Comparison of ENCODE assay signal across 8 mouse cellular contexts in the genomic region with DNA sequence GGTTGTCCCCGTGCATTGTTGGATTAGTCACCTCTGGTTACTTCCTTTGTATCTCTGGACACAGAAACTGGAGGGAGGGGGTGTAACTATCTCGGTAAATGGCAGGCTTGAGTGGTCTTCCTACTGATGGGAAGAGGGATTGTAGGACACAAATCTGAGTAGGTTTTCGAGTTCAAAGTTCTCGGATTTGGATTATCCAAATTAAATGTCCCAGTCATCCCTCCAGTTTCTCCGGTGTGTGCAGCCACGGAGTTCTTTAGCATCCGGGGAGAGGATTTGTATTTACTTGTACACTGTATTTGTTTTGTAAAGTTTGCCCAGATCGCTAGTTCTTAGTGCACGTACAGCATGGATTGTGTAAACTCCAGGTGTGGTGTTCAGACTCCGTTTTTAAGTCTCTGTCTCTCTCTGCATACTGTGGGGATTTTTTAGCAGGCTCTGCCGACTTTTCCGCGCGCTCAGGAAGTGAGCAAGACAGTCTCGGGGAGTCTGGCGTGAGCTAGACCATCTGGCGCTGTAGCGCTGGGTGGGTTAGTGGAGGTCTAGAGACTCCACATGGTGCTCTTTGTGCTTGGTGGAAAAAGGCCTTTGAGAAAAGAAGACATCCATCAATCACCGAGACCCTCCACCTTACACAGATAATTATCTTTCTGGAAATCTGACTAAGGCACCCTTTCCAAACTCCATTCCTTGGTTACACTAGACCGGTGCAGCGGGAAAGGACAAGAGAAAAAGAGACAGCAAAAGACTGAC. TPM values are rescaled to one million over a fixed set of nuclear protein-coding genes. Genes with fewer than 3 reads are reported as not detected.
DNase-seq lines count a peak whose midpoint lies in the region; ATAC-seq and TF ChIP-seq lines count a peak whose summit lies in the region.

No protein-coding gene starts in this region.

- H3K27me3 ChIP-seq in embryonic facial prominence, embryonic 13.5 days, result peaks cover 63% of the 10 kb centered on the region
- peaks cover 16% of the 10 kb centered on the region for H3K27me3 ChIP-seq in hindbrain, embryonic 11.5 days (ENCODE audit: control insufficient read depth, insufficient read depth, low read length)
- H3K27me3 ChIP-seq in limb, embryonic 10.5 days (ENCODE audit: low read depth, poor library complexity, severe bottlenecking), result peaks cover 55% of the 10 kb centered on the region
- peaks cover 31% of the 10 kb centered on the region for H3K27me3 ChIP-seq in midbrain, postnatal 0 days (ENCODE audit: insufficient read depth, low read length)

- peak overlapping the region; percentile 85 for H3K27ac ChIP-seq in embryonic facial prominence, embryonic 13.5 days
- H3K27ac ChIP-seq in hindbrain, embryonic 11.5 days (ENCODE audit: low read depth, low read length), result no peak overlapping the region
- H3K27ac ChIP-seq in limb, embryonic 10.5 days, result peak overlapping the region; percentile 83
- H3K27ac ChIP-seq in midbrain, postnatal 0 days (ENCODE audit: low read depth, low read length), result no peak overlapping the region

- WGBS in embryonic facial prominence, embryonic 13.5 days, result under 1% methylated on average over 21 of the region's 21 CpGs
- WGBS in hindbrain, embryonic 11.5 days, result under 1% methylated on average over 21 of the region's 21 CpGs
- WGBS in limb, embryonic 10.5 days, result under 1% methylated on average over 21 of the region's 21 CpGs
- under 1% methylated on average over 21 of the region's 21 CpGs for WGBS in midbrain, postnatal 0 days

- no peak for TF ChIP-seq CTCF in midbrain, postnatal 0 days (IDR thresholded peaks at IDR 0.05)

- ATAC-seq in embryonic facial prominence, embryonic 13.5 days (ENCODE audit: insufficient number of reproducible peaks, insufficient read depth, low FRiP score, low TSS enrichment, low read depth), result no peak
- peak; percentile 36; the same call in 1 of the 2 replicates for ATAC-seq in hindbrain, embryonic 11.5 days (ENCODE audit: low FRiP score)
- no peak for ATAC-seq in midbrain, postnatal 0 days (ENCODE audit: low FRiP score)

- H3K4me3 ChIP-seq in embryonic facial prominence, embryonic 13.5 days, result peak overlapping the region; percentile 60
- peak overlapping the region; percentile 61 for H3K4me3 ChIP-seq in hindbrain, embryonic 11.5 days (ENCODE audit: low read depth, low read length)
- H3K4me3 ChIP-seq in limb, embryonic 10.5 days, result peak overlapping the region; percentile 67
- H3K4me3 ChIP-seq in midbrain, postnatal 0 days (ENCODE audit: low read depth, low read length), result peak overlapping the region; percentile 67

- peaks cover 27% of the 10 kb centered on the region for H3K4me1 ChIP-seq in embryonic facial prominence, embryonic 13.5 days
- H3K4me1 ChIP-seq in hindbrain, embryonic 11.5 days (replicated peaks; ENCODE audit: control insufficient read depth, insufficient read depth, low read length), result no peaks in the 10 kb centered on the region; the same call in 1 of the 2 replicates
- peaks cover 43% of the 10 kb centered on the region for H3K4me1 ChIP-seq in limb, embryonic 10.5 days
- H3K4me1 ChIP-seq in midbrain, postnatal 0 days (ENCODE audit: insufficient read depth, low read length), result peaks cover 8% of the 10 kb centered on the region; the same call in 1 of the 2 replicates

- peak; percentile 6 for DNase-seq in thymus, postnatal 14 days
- DNase-seq in thymus, postnatal 0 days (ENCODE audit: low spot score), result no peak
- DNase-seq in hindbrain, embryonic 11.5 days (ENCODE audit: low spot score), result peak; percentile 45
- peak; percentile 57 for DNase-seq in limb, embryonic 10.5 days (ENCODE audit: low spot score)
- DNase-seq in midbrain, postnatal 0 days (ENCODE audit: low spot score), result peak; percentile 32
- peak; percentile 7 for DNase-seq in yolk sac, embryonic 10.5 days (ENCODE audit: low spot score)
- DNase-seq in thymus, postnatal 36 days, result no peak

- H3K9me3 ChIP-seq in embryonic facial prominence, embryonic 13.5 days, result no peaks in the 10 kb centered on the region
- no peaks in the 10 kb centered on the region for H3K9me3 ChIP-seq in hindbrain, embryonic 11.5 days (ENCODE audit: control insufficient read depth, low read length)
- no peaks in the 10 kb centered on the region for H3K9me3 ChIP-seq in limb, embryonic 10.5 days (replicated peaks)
- no peaks in the 10 kb centered on the region for H3K9me3 ChIP-seq in midbrain, postnatal 0 days (ENCODE audit: low read length)

- H3K36me3 ChIP-seq in embryonic facial prominence, embryonic 13.5 days, result no peaks in the 10 kb centered on the region
- no peaks in the 10 kb centered on the region for H3K36me3 ChIP-seq in hindbrain, embryonic 11.5 days (ENCODE audit: control insufficient read depth, insufficient read depth, low read length)
- H3K36me3 ChIP-seq in limb, embryonic 10.5 days, result no peaks in the 10 kb centered on the region
- no peaks in the 10 kb centered on the region for H3K36me3 ChIP-seq in midbrain, postnatal 0 days (ENCODE audit: insufficient read depth, low read length)

- H3K9ac ChIP-seq in embryonic facial prominence, embryonic 13.5 days, result peak overlapping the region; percentile 65
- no peak overlapping the region for H3K9ac ChIP-seq in hindbrain, embryonic 11.5 days (ENCODE audit: low read depth, low read length)
- 0 out of 2 replicates have a peak overlapping the region, but pooled peaks have one; percentile 42 for H3K9ac ChIP-seq in midbrain, postnatal 0 days (replicated peaks; ENCODE audit: low read length, poor library complexity, severe bottlenecking)

- H3K4me2 ChIP-seq in embryonic facial prominence, embryonic 13.5 days, result peak overlapping the region; percentile 85
- H3K4me2 ChIP-seq in hindbrain, embryonic 11.5 days (replicated peaks; ENCODE audit: low read depth, low read length), result peak overlapping the region; percentile 88
- H3K4me2 ChIP-seq in midbrain, postnatal 0 days (ENCODE audit: low read depth, low read length, poor library complexity, severe bottlenecking), result peak overlapping the region; percentile 80

RNA-seq across cellular contexts. Expression of gene Hey2, which starts 1.0 kb away (rescaled TPM):
- polyA plus RNA-seq in thymus, postnatal 0 days (2015; fragmentation: Nextera tagmentation; extraction: Ambion mirVana), result 0.51 and 0.82 TPM in 2 replicates
- polyA plus RNA-seq in embryonic facial prominence, embryonic 13.5 days (2015; fragmentation: Nextera tagmentation; extraction: Ambion mirVana), result 25.4 and 27.9 TPM in 2 replicates
- polyA plus RNA-seq in hindbrain, embryonic 11.5 days (2014; fragmentation: Nextera tagmentation; extraction: Ambion mirVana), result 4.9 and 7.3 TPM in 2 replicates
- 1.1 and 1.8 TPM in 2 replicates for polyA plus RNA-seq in limb, embryonic 10.5 days (2016; fragmentation: Nextera tagmentation; extraction: Ambion mirVana)
- 5.9 and 7.6 TPM in 2 replicates for total RNA-seq in midbrain, postnatal 0 days (2014; rRNA removed)
- polyA plus RNA-seq in midbrain, postnatal 0 days (2015; fragmentation: Nextera tagmentation; extraction: Ambion mirVana), result 2.7 and 2.9 TPM in 2 replicates

RNA-seq across cellular contexts. Expression of gene Ncoa7, which starts 40.5 kb away (rescaled TPM):
- polyA plus RNA-seq in thymus, postnatal 0 days (2015; fragmentation: Nextera tagmentation; extraction: Ambion mirVana), result 10.1 and 16.4 TPM in 2 replicates
- polyA plus RNA-seq in embryonic facial prominence, embryonic 13.5 days (2015; fragmentation: Nextera tagmentation; extraction: Ambion mirVana), result 8.8 and 10.3 TPM in 2 replicates
- 9.3 and 9.7 TPM in 2 replicates for polyA plus RNA-seq in hindbrain, embryonic 11.5 days (2014; fragmentation: Nextera tagmentation; extraction: Ambion mirVana)
- 6.2 and 8.2 TPM in 2 replicates for polyA plus RNA-seq in limb, embryonic 10.5 days (2016; fragmentation: Nextera tagmentation; extraction: Ambion mirVana)
- 22.9 and 28.3 TPM in 2 replicates for total RNA-seq in midbrain, postnatal 0 days (2014; rRNA removed)
- 21.7 and 25.8 TPM in 2 replicates for polyA plus RNA-seq in midbrain, postnatal 0 days (2015; fragmentation: Nextera tagmentation; extraction: Ambion mirVana)

Comparison
In these comparisons a context has a peak if more than half of its experiments do, and no peak if none do; other contexts are left out.
1. DNase-seq: peak in thymus, postnatal 14 days (single experiment), hindbrain, embryonic 11.5 days (single experiment), limb, embryonic 10.5 days (single experiment), midbrain, postnatal 0 days (single experiment) and yolk sac, embryonic 10.5 days (single experiment); none in thymus, postnatal 0 days (single experiment) and thymus, postnatal 36 days (0 of 2).
2. H3K27ac ChIP-seq: peak in embryonic facial prominence, embryonic 13.5 days (single experiment) and limb, embryonic 10.5 days (single experiment); none in hindbrain, embryonic 11.5 days (single experiment) and midbrain, postnatal 0 days (single experiment).
3. Peak in every context shown above with its lines, with median percentiles within 50 percentile points of each other: H3K4me2 ChIP-seq and H3K4me3 ChIP-seq.